Mouse (Mus musculus): ENCODE measurements at regions not wholly inside any gene's neighbourhood (a gene's known extent, or its start where the extent isn't known, plus 50 kb on each side); places are given as distances from the start of the nearest gene placed in this dataset.
"Not testable (repeated sequence)": the region's sequence is repeated elsewhere in the genome, so short reads cannot be mapped to it uniquely, and the experiment has no call there.

DNA sequence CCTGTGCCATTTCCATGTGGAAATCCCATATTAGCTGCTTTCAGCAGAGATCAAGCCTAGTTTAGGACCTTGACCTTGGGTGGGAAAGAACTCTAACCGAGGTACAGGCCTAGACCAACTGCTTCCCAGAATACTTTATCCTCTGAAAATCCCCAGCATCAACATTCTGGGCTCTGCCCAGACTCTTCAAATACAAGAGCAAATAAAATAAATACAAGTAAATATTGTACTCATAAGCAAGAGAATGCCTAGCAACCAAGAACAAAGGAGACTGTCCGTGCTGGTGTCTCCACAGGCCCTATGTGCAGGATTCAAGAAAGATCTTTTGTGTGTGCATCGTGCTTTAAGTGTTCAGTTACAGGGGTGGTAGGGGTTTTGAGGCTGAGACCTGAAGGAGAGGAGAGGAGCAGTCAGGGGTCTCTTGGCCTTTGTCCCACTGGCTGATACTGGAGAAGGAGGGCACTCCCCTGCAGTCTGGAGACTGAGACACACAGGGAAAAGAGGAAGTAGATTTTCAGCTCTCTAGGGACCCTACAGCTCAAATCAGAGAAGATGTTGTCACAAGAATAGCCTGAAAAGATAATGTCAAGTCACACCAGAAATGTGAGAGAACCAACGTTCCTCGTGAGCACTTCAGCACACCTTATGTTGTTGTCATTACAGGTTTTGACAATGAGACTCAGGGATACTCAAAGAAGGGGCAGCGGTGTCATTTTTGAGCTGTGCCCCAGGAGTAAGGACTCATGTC, 174.6 kb downstream of the Wdr11 start:
- TF ChIP-seq CTCF (IDR thresholded peaks at IDR 0.05; ENCODE audit: borderline replicate concordance, insufficient read depth, low read length): no peak
- TF ChIP-seq POLR2A (IDR thresholded peaks at IDR 0.05; ENCODE audit: low read depth, low read length): no peak
- H3K27ac ChIP-seq (ENCODE audit: insufficient read depth, low read length): no peak overlapping the region
- H3K4me3 ChIP-seq (ENCODE audit: insufficient read depth, low read length): no peak overlapping the region
- H3K4me1 ChIP-seq (ENCODE audit: control insufficient read depth, insufficient read depth, low read length): peaks cover 10% of the 10 kb centered on the region

DNA sequence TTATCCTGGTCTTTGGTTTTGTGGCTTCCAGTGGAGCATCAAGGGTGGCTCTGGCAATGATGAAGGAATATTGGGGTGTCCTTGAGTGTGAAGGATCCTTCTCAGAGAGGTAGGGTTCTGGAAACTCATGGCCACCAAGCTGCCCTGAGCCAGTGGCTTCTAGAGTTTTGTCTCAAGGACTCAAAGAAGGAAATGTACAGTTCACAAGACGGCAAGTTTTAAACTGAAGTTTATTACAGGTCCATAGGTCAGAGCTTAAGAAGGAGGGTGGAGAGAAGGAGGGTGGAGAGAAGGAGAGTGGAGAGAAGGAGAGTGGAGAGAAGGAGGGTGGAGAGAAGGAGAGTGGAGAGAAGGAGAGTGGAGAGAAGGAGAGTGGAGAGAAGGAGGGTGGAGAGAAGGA, 178.0 kb downstream of the Wdr11 start:
- H3K4me1 ChIP-seq (ENCODE audit: control insufficient read depth, insufficient read depth, low read length); H3K27ac ChIP-seq (ENCODE audit: insufficient read depth, low read length); H3K4me3 ChIP-seq (ENCODE audit: insufficient read depth, low read length): not testable (repeated sequence)

- Histone ChIP-seq H3K27ac (ENCODE audit: insufficient read depth, low read length) (no peak overlapping the region), H3K4me1 (ENCODE audit: control insufficient read depth, insufficient read depth, low read length) (no peaks in the 10 kb centered on the region), H3K4me3 (ENCODE audit: insufficient read depth, low read length) (no peak overlapping the region)
- TF ChIP-seq CTCF (IDR thresholded peaks at IDR 0.05; ENCODE audit: borderline replicate concordance, insufficient read depth, low read length): no peak
- TF ChIP-seq POLR2A (IDR thresholded peaks at IDR 0.05; ENCODE audit: low read depth, low read length): no peak
Measured at GRCm38 (mm10) chr7:129771876-129772275, 180.2 kb downstream of the Wdr11 start.

DNA sequence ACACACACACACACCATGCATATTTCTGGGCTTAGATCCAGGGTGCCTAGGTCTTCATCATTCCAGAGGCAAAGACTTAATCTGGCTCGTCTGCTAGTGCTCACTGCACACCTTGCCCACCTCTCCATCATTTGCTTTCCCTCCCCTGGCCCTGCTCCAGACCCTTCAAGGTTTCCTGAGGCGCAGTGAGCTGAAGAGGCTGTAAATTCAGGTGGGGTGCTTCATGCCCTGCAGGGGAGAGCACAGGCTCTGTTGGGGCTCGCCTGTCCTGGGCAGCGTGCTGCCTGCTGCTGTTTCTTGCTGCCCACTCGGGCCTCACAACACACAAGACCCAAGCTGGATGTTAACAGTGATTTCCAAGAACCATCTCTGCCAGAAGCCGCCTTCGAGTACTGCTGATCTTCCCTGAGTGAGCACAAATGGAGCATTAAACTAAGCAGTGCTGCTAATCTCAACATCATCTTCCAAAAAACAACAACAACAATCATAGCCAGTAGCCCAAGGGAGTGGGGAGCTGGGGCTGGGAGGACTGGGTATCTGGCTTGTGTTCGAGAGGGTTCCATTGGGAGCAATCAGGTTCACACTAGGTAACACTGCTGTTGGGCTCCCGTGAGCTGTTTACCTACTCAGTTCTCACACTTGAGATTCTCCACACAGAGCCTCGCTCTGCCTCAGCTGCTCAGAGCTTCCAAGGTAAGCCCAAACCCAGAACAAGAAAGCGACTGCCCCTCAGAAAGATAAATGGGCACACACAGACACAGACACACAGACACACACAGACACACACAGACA, 181.1 kb downstream of the Wdr11 start:
- Histone ChIP-seq H3K4me1 (ENCODE audit: control insufficient read depth, insufficient read depth, low read length) (no peaks in the 10 kb centered on the region), H3K4me3 (ENCODE audit: insufficient read depth, low read length) (no peak overlapping the region), H3K27ac (ENCODE audit: insufficient read depth, low read length) (no peak overlapping the region)
- no peak for TF ChIP-seq POLR2A (IDR thresholded peaks at IDR 0.05; ENCODE audit: low read depth, low read length)
- TF ChIP-seq CTCF (IDR thresholded peaks at IDR 0.05; ENCODE audit: borderline replicate concordance, insufficient read depth, low read length): no peak

GRCm38 (mm10) chr7:129774261-129774861, 182.7 kb downstream of the Wdr11 start:
- Histone ChIP-seq H3K4me3 (ENCODE audit: insufficient read depth, low read length) (no peak overlapping the region), H3K4me1 (ENCODE audit: control insufficient read depth, insufficient read depth, low read length) (no peaks in the 10 kb centered on the region; the same call in 1 of the 2 replicates), H3K27ac (ENCODE audit: insufficient read depth, low read length) (no peak overlapping the region)
- no peak for TF ChIP-seq CTCF (IDR thresholded peaks at IDR 0.05; ENCODE audit: borderline replicate concordance, insufficient read depth, low read length)
- TF ChIP-seq POLR2A (IDR thresholded peaks at IDR 0.05; ENCODE audit: low read depth, low read length): no peak

GRCm38 (mm10) chr7:129775189-129775588, 183.5 kb downstream of the Wdr11 start:
- Histone ChIP-seq H3K4me3 (ENCODE audit: insufficient read depth, low read length) (no peak overlapping the region), H3K4me1 (ENCODE audit: control insufficient read depth, insufficient read depth, low read length) (no peaks in the 10 kb centered on the region; the same call in 1 of the 2 replicates), H3K27ac (ENCODE audit: insufficient read depth, low read length) (no peak overlapping the region)
- TF ChIP-seq CTCF (IDR thresholded peaks at IDR 0.05; ENCODE audit: borderline replicate concordance, insufficient read depth, low read length) (no peak), POLR2A (IDR thresholded peaks at IDR 0.05; ENCODE audit: low read depth, low read length) (no peak)

DNA sequence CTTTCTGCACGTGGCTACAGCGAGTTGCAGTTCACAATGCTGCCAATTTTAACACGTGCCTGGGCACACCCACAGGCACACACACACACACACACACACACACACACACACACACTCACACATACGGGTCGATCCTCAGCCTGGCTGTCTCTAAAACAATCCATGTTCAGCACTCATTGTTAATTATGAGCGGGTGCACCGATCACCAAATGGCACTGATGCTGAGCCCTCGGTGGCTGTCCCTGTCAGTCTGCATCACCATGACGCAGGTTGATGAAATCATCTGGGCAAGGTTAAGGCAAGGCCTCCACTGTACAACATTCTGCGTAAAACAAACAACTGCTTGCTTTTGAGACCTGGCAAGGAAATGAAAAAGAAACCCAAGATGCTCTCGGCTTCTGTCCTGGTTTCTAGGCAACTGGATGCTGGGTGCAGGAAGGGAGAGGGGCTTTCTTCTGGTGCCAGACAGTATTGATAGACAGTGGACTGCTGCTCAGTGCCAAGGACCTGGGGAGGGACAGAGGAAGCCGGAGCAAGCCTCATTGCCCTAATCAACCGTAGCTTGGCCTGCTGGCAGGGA, 187.3 kb downstream of the Wdr11 start:
- TF ChIP-seq CTCF (IDR thresholded peaks at IDR 0.05; ENCODE audit: borderline replicate concordance, insufficient read depth, low read length) (no peak), POLR2A (IDR thresholded peaks at IDR 0.05; ENCODE audit: low read depth, low read length) (no peak)
- H3K4me1 ChIP-seq (ENCODE audit: control insufficient read depth, insufficient read depth, low read length): no peaks in the 10 kb centered on the region; the same call in 1 of the 2 replicates
- H3K4me3 ChIP-seq (ENCODE audit: insufficient read depth, low read length): no peak overlapping the region
- H3K27ac ChIP-seq (ENCODE audit: insufficient read depth, low read length): no peak overlapping the region

DNA sequence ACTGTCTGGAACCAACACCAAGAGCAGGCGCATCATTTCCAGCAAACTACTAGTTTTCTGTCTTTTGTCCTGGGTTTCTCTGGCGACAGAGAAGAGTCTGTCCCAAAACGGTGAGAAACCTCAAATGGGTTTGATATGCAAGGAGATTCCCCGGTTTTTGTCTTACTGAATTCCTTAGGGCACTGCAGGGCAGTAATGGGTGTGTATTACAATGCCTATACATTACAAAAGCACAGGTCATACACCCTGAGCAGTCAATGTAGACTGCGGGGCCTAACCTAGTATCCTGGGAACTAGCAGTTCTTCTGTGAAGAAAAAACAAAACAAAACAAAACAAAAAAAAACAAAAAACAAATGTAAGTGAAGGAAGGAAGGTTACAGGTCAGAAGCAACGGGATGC, 188.3 kb downstream of the Wdr11 start:
- H3K4me3 ChIP-seq (ENCODE audit: insufficient read depth, low read length): no peak overlapping the region

DNA sequence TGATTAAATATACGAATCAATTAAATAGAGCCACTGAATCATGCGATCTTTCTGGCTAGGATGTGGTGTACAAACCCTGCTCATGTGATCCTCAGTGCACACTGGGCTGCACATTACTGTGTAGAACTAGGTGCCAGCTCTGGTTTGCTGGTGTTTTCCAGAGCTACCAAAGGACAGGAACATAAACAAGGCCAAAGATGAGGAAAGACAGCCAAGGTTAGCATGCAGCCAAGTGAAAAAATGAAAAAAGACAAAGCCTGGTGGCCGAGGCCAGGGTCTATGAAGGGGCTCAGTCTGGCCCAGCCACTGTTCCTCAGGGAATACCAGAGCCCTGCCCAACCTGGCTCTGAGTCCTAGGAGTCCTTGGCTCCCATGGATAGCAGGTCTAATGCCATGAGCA, 190.1 kb downstream of the Wdr11 start:
- Histone ChIP-seq H3K4me1 (ENCODE audit: control insufficient read depth, insufficient read depth, low read length) (no peaks in the 10 kb centered on the region; the same call in 1 of the 2 replicates), H3K27ac (ENCODE audit: insufficient read depth, low read length) (no peak overlapping the region), H3K4me3 (ENCODE audit: insufficient read depth, low read length) (no peak overlapping the region)
- TF ChIP-seq CTCF (IDR thresholded peaks at IDR 0.05; ENCODE audit: borderline replicate concordance, insufficient read depth, low read length) (no peak), POLR2A (IDR thresholded peaks at IDR 0.05; ENCODE audit: low read depth, low read length) (no peak)

More for the DNA sequence above, 188.3 kb downstream of the Wdr11 start:
- no peaks in the 10 kb centered on the region; the same call in 1 of the 2 replicates for H3K4me1 ChIP-seq (ENCODE audit: control insufficient read depth, insufficient read depth, low read length)
- H3K27ac ChIP-seq (ENCODE audit: insufficient read depth, low read length): no peak overlapping the region
- TF ChIP-seq CTCF (IDR thresholded peaks at IDR 0.05; ENCODE audit: borderline replicate concordance, insufficient read depth, low read length) (no peak), POLR2A (IDR thresholded peaks at IDR 0.05; ENCODE audit: low read depth, low read length) (no peak)

Measured in embryonic fibroblast, embryonic 13.5 days (primary cell).